12 mouse cellular contexts compared by ENCODE assay signal in genomic region chr11:44325525-44325924, GRCm38 (mm10).
"Had no signal": no experiment of that assay in that cellular context is flagged by ENCODE, and none has a peak within 500 bp of the region (broad histone marks: within the 10 kb centered on the region; RNA-seq: fewer than 3 reads in every experiment).

No protein-coding gene starts in this region.

- ATAC-seq: lung, postnatal 0 days; midbrain, embryonic 16.5 days had no signal

- H3K36me3 ChIP-seq: limb, embryonic 10.5 days; liver, embryonic 15.5 days; midbrain, embryonic 10.5 days had no signal

- H3K9me3 ChIP-seq: limb, embryonic 10.5 days; liver, embryonic 15.5 days; midbrain, embryonic 10.5 days had no signal

- DNase-seq: kidney, postnatal 10 days; kidney, postnatal 4 days; lung, adult 2 months; lung, postnatal 36 days; thymus, adult 18-20 months; thymus, postnatal 14 days had no signal

- H3K4me3 ChIP-seq: limb, embryonic 10.5 days; liver, embryonic 15.5 days; midbrain, embryonic 10.5 days had no signal

- H3K4me2 ChIP-seq: liver, embryonic 11.5 days; liver, embryonic 15.5 days had no signal

- H3K27ac ChIP-seq: limb, embryonic 10.5 days; liver, embryonic 15.5 days; midbrain, embryonic 10.5 days had no signal

- H3K4me1 ChIP-seq: limb, embryonic 10.5 days; liver, embryonic 15.5 days; midbrain, embryonic 10.5 days had no signal

- H3K9ac ChIP-seq: liver, embryonic 15.5 days had no signal

- H3K27me3 ChIP-seq: liver, embryonic 15.5 days had no signal
